Mouse (Mus musculus): Measurements from ENCODE around the gene Plch2.
"Not testable (repeated sequence)": the region's sequence is repeated elsewhere in the genome, so short reads cannot be mapped to it uniquely, and the experiment has no call there.

- not testable (repeated sequence) for TF ChIP-seq POLR2A, CTCF (IDR thresholded peaks at IDR 0.05; ENCODE audit: insufficient read depth, low read depth, low read length)
These were observed 22.2 kb upstream of the Plch2 start for GRCm38 (mm10) chr4:155078808-155079207.

Data from olfactory bulb, adult 2 months (tissue).